Mouse (Mus musculus): ENCODE measurements around the gene Bola2.

The Bola2 gene

DNA sequence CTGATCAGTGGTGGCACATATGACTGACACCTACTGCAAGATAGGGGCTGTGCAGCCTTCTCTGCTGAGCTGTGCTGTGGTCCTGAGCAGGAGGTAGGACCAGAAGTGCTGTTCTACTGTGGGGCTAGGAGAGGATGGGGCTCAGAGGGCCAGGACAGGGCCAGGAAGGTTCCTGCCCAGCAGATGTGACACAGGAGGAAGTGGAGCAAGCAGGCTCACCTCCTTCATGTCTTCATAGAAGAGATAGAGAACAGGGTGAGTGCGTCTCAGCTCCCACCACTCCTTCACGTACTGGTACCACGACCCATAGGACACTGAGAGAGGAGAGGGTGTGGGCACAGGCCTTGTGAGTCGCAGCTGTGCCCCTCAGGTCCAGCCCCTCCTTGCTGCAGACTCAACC lies 7.0 kb upstream of the Bola2 start:
- in situ Hi-C loops (cut with MboI; ENCODE audit: low sequenced_read_pairs): loop anchor here (5.0 kb wide), 1 partner anchor 41 kb away; the partner anchor contains the start of gene Sgf29

DNA sequence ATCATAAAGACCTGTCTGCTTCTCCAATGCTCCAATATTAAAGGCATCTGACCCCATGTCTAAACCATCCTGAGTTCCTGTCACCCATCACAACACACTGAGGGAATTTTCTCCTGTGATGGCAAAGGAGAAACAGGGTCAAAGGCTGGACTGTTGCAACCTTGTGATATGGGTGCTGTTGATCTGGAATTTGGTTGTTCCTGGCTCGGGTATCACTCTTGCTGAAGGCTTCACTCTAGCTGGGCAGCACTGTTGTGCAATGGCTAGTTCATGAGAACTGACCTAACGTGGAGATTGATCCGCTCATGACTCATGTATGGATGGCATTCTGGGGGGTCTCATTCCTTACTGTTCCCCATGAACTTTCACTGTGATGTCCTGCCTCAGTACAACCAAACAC lies 6.2 kb upstream of the Bola2 start:
- in situ Hi-C loops (cut with MboI; ENCODE audit: low sequenced_read_pairs): loop anchor here (5.0 kb wide), 1 partner anchor 42 kb away; the partner anchor contains the start of gene Sgf29

DNA sequence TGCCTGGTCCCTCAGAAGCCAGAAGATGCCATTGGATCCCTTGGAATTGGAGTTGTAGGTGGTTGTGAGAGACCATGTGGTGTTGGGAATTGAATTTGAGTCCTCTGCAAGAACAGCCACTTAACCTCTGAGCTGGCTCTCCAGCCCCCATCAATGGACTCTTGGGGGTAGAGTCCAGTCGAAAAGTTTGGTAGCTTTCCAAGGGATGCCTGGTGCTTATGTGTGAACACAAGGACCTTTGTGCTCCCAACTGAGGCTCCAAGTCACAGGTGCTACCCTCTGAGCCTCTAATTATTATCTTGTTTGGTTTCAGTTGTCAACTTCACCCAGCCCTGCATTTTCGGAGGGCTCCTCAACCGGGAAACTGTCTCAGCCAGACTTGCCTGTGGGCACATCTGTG lies 4.5 kb upstream of the Bola2 start:
- in situ Hi-C loops (cut with MboI; ENCODE audit: low sequenced_read_pairs): loop anchor here (10.0 kb wide), 2 partner anchors 116 to 494 kb away; no protein-coding TSS in a partner anchor

DNA sequence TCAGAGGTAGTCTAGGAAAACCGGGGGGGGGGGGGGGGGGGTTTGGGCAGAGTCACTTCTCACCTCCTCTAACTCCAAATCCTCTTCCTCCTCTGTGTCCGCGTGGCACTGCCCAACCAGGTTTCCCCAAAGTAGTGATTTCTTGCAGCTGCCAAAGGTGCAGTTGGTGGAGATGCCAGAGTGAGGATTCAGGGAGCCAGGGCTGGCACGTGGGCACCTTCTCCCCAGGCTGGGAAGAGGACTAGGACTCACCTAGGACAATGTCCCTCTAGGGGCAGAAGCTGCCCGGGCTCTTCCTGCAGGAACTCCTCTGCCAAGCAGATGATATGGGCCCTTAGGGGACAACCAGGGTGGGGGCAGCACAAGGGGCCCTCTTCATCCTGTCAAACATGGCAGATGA lies 3.5 kb upstream of the Bola2 start:
- in situ Hi-C loops (cut with MboI; ENCODE audit: low sequenced_read_pairs): loop anchor here (10.0 kb wide), 2 partner anchors 117 to 493 kb away; no protein-coding TSS in a partner anchor

DNA sequence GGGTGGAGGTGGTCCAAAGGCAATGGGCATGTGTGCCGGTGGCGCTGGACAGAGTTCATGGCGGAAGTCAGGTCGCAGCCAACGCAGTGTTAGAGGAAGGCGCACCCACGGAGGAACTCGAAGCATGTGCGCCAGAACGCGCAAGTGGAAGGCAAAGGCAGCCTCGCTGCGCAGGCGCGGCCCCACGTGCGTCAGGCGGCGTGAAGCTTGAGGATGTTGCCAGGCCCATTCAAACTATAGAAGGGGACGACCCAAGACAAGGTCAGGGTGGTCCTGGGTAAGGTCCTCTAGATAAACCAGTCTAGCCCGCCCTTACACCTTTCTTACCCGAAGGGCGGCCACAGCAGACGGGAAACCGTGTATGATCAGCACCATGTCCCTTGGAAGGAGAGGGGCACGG lies 2.8 kb upstream of the Bola2 start:
- in situ Hi-C loops (cut with MboI; ENCODE audit: low sequenced_read_pairs): loop anchor here (10.0 kb wide), 2 partner anchors 118 to 492 kb away; no protein-coding TSS in a partner anchor

DNA sequence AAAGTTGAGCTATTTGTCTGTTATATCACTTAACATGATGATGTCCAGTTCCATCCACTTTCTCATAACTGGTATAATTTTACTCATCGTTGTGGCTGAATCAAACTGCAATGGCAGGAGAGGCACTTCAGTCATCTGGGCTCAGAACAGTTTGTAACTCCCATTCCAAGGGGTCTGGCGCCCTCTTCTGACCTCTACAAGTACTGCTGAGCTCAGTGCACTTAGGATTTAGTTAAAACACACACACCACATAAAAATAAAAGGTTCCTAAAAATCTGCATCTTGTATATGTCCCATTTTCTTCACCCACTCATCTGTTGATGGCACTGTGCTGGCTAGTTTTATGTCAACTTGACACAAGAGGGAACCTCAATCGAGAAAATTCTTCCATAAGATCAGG lies 1.9 kb upstream of the Bola2 start:
- in situ Hi-C loops (cut with MboI; ENCODE audit: low sequenced_read_pairs): loop anchor here (10.0 kb wide), 2 partner anchors 118 to 492 kb away; no protein-coding TSS in a partner anchor

DNA sequence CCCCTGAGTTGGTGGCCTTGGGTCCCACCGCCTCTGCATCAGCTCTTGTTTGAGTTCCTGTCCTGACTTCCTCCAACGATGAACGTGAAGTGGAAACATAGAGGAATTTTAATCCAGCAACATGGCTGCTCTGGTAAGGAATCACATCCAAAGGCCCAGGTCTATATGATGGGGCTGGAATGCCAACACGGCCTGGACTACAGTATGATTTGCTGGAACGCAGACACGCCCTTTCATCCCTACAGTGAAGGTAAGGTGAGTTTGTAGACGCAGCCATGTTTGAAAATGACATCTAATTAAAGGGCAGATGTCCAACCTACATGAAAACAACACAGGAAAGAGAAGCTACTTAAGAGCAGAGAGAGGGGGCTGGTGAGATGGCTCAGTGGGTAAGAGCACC lies 1.4 kb upstream of the Bola2 start:
- in situ Hi-C loops (cut with MboI; ENCODE audit: low sequenced_read_pairs): loop anchor here (10.0 kb wide), 2 partner anchors 119 to 491 kb away; no protein-coding TSS in a partner anchor

DNA sequence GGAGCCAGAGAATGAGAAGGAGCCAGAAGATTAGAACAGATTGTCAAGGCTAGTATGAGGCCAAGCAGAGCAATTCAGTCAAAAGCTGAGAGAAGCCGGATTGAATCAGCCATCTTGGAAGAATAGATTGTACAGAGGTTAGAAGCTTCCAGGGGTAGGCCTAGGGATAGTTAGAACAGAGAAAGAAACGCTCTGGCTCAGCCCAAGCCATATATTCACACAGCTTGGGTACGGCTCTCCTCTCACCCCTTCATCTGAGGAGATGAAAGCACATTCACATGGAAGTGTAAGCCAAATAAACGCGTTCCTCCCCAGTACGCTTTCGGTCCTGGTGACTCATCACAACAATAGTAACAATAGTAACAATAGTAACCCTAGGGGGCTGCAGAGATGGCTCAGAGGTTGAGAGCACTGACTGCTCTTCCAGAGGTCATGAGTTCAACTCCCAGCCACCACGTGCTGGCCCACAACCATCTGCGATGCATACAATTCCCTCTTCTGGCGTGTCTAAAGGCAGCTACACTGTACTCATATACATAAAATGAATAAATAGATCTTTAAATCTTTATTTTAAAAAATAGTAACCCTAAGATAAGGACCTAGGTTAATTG lies 655 bp upstream of the Bola2 start:
- in situ Hi-C loops (cut with MboI; ENCODE audit: low sequenced_read_pairs): loop anchor here (10.0 kb wide), 2 partner anchors 120 to 490 kb away; no protein-coding TSS in a partner anchor

DNA sequence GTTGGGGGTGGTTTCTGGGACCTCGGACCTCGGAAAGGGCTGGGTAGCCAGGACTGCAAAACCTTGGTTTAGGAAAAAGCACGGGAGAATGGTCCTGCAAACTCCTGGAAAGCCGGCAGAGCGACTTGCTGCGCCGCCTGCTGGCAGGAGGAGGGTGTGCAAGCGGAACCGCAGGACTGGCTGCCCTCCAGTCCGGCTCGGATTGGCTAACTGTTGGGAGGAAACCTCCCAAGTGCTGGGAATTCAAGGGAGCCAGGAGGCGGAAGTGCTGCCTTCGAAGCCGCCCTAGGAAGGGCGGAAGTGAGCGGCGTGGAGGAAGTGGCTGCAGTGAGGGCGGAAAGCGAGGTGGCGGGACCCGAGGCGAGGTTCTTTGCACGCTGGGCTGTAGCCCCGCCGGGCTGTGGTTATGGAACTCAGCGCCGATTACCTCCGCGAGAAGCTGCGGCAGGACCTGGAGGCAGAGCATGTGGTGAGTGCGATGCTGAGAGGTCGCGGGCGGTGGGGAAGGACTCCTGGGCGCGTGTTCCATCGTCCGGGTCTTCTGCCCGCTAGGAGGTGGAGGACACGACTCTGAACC lies 518 bp downstream of the Bola2 start, which contains the start of gene Slx1b:
Gene Slx1b, minus strand, starts transcription at position 154 of the 577 bp plus-strand sequence.
- in situ Hi-C loops (cut with MboI; ENCODE audit: low sequenced_read_pairs): loop anchor here (10.0 kb wide), 2 partner anchors 121 to 489 kb away; no protein-coding TSS in a partner anchor

DNA sequence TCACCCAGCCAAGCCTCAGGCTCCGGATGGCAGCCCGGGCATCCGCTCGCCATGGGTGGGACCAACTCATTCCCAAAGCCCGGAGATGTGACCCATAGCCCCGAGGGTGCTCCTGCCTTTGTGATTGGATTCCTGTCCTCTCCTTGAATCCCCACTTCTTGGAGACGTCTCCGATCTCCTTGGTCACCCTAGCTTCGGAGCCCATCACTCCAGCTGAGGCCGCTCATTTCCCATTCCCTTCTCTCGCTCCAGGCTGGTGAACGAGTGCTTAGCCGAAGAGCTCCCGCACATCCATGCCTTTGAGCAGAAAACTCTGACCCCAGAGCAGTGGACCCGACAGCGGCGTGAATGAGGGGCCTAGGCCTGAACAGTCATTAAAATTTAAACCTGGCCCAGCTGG lies 1.1 kb downstream of the Bola2 start:
- in situ Hi-C loops (cut with MboI; ENCODE audit: low sequenced_read_pairs): loop anchor here (10.0 kb wide), 2 partner anchors 122 to 488 kb away; no protein-coding TSS in a partner anchor

DNA sequence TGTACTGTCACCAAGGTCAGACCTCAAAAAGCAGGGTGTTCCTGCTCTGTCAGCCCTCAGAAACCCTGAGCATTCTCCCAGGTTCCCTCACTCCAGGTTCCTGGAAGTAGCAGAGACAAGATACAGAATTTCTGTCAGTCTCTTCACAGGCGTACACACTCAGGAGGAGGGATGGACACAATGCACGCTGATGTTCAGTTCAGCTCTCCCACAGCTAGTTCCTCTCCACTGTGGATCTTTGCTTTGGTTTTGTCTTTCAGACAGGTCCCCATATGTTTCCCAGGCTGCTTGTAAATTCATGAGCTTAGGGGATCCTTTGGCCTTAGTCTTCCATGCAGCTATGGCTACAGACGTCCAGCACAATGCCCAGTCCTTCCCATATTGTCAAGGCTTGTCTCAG lies 1.7 kb downstream of the Bola2 start:
- in situ Hi-C loops (cut with MboI; ENCODE audit: low sequenced_read_pairs): loop anchor here (10.0 kb wide), 2 partner anchors 122 to 488 kb away; no protein-coding TSS in a partner anchor

DNA sequence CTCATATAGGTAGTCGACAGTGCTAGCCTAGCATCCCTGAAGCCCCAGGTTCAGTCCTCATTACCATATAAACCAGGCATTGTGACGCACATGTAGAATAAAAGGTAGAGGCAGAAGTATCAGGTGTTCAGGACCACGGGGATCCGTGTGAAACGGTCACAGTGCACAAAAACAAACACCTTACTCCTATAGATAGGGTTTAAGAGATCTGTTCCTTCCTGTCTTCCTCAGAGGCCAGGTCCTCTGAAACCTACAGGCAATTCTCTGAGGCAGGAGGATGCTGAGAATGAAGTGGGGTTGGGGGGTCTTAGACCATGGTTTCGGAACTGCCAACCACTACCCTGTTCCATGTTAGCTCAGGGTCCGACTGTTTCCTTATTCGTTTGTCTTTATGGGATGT lies 2.6 kb downstream of the Bola2 start:
- in situ Hi-C loops (cut with MboI; ENCODE audit: low sequenced_read_pairs): loop anchor here (10.0 kb wide), 2 partner anchors 123 to 487 kb away; no protein-coding TSS in a partner anchor

DNA sequence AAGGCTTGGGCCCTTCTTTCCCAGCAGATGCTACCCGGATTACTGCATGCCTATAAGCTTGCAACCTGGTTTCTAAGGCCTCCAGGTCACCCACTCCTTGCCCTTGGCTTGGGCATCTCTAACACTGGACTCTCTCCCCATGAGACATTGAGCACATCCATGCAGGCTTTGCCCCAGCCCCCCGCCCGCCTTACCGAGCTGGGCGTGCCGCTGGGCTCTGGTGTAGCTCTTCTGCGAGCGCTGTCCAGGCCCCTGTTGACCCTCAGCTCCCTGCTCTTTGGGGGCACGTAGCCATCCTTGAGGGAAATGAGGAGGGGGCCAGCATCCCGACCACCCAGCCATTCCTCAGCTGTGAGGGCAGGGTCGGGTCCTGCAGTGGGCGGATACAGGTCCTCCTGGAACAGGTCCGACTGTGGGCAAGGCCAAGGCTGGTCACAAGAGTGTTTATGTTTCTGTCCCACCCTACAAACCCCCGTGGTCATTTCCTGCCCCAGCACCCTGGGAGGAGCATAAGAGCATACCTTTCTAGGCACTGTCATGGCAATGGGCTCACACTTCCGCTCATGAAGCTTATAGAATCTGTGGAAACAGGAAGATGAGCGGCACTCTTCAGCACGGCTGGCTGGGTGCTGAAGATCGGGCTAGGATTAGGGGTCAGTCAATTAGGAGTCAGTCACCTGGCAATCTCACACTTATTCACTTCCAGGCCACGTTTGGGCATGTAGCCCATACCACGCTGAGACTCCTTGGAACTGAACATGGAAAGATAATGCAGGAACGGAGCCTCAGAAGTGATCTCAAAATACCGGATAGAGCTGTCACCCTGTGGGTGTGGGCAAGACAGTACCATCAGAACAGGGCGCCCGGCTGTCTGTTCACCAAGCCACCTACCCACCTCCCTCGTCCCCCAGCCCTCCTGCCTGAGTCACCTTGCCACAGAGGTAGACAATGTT lies 5.1 kb downstream of the Bola2 start:
- in situ Hi-C loops (cut with MboI; ENCODE audit: low sequenced_read_pairs): loop anchor here (5.0 kb wide), 1 partner anchor 87 kb away; no protein-coding TSS in a partner anchor

DNA sequence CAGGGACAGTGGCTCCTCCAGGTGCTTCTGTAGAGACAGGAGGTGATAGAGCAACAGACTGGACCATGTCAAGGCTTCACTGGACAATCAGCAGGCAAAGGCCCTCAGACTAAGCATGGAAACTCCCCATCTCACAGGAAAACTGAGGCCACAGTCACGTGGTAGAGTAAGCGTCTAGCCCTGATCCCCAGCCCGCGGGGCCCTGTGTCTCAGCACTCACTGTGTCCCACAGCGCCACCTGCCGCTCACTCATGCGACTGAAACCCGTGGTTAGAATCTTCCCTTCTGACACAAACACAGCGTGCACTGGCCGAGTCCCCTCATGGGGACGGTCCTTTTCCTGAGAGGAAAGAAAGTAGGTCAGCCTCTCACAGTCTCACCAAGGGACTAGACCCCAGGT lies 5.9 kb downstream of the Bola2 start:
- in situ Hi-C loops (cut with MboI; ENCODE audit: low sequenced_read_pairs): loop anchor here (5.0 kb wide), 1 partner anchor 86 kb away; no protein-coding TSS in a partner anchor

DNA sequence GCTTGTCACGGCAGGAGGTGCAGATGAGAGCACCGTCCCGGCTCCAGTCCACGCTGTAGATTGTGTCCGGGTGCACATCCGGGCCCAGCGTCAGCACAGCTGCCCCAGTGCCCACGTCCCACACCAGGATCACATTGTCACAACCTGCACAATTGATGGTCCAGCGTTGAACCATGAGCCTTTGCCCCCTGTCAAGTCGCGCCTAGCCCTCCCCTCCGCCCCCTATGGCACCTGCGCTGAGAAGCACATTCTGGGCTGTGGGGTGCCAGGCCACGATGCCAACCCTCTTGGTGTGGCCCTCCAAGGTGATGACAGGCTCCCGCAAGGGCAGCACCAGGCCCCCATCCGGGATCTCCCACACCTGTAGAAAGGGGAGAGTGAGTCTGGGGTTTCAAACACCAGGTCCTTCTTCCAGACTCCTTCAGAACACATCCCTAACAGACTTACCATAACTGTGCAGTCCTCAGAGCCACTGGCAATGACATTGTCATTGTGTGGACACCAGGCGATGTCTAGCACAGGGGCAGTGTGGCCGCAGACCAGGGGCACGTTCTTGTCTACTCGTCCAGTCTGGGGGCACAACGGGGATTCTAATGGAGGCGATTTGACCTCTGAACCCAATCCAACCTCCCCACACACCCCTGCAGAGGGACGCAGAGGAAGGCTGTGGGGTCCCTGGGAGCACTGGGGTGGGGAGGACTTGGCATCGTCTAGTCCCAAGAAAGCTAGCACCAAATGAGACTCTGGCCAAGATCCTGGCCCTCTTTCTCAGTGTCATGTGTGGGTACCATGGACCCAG lies 6.6 kb downstream of the Bola2 start:
- in situ Hi-C loops (cut with MboI; ENCODE audit: low sequenced_read_pairs): loop anchor here (5.0 kb wide), 1 partner anchor 86 kb away; no protein-coding TSS in a partner anchor

DNA sequence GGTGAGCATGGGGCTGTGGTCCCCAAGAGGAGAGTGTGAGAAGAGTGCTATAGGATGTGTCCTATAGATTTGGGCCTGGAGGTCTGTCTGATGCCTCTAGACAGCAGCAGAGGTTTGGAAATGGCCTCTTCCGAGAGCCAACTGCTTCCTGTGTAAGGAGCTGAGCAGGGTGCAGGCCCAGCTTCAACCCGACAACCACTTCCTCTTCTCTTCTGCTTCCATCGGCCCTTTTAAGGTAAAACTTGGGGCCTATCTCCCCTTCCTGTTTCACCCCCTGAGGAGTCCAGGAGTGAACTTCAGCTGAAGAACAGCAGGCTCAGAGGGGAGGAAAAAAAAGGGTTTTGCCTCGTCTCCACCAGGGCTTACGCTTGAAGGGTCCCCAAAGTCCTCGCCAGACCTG lies 7.2 kb downstream of the Bola2 start:
- in situ Hi-C loops (cut with MboI; ENCODE audit: low sequenced_read_pairs): loop anchor here (5.0 kb wide), 1 partner anchor 85 kb away; no protein-coding TSS in a partner anchor

DNA sequence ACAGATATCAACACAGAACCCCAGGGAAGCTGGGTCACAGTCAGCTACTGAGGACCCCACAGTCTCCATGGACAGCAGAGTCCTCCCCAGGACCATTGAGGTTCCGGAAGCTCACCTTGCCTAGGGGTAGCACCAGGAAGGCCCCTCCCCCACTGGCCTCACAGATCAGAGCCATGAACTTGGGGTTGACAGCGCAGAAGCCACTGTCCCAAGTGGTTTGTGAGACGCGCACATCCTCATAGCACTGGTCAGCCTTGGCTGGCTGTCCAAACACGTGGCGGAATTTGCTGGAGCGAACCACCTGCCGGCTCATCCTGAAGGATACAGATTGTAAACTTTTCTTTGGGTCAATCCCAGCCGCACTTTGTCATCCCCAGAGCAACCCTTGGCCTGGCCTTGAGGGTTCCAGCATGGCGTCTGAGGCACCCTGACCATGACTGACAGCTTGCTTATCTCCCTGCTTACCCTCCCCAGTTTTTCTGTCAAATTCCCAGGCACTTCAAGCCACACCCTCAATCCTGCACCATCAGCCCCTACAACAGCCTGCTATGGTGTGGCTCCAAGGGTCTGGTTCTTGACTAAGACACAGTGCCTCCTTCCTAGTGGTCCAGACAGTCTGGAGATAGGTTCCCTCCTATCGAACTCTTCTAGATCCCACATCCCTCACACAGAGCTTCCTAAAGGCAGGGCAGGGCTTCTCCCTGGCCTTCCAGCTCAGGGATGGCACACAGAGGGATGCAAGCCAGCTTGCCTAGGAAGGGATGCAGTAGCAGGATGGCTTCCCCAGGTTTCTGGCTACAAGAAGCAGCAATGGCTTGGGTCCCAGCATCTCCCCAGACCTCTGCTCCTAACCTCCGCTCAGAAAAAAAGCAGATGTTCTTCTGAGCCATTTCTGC lies 7.9 kb downstream of the Bola2 start:
- in situ Hi-C loops (cut with MboI; ENCODE audit: low sequenced_read_pairs): loop anchor here (5.0 kb wide), 1 partner anchor 84 kb away; no protein-coding TSS in a partner anchor

DNA sequence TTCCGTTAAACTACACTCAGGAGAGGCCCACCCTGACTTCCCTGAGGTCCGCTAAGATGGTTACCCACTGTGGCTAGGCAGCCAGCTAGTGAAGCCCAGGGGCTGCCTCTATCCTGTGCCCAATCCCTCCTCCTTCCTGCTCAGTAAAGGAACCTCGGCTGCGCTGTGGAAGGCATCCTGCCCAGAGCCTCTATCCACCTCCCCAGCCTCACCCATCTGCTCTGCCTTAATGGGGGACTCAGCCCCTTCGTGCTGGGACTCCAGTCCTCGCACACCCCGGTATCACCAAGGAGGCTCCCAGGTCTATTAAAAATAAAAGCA lies 8.5 kb downstream of the Bola2 start:
- in situ Hi-C loops (cut with MboI; ENCODE audit: low sequenced_read_pairs): loop anchor here (5.0 kb wide), 1 partner anchor 84 kb away; no protein-coding TSS in a partner anchor

All from CH12F3 (cell line).